Mouse (Mus musculus) stomach, embryonic 16.5 days (tissue): ENCODE data around the gene Rp9. TPM values are rescaled to one million over a fixed set of nuclear protein-coding genes. Genes with fewer than 3 reads are reported as not detected.

ENCODE experiments used
- ATAC-seq: fragments of 200-750 bp; cut with Nextera tagmentation; 2 replicates; pipeline ENCODE4 v1.8.0; 2017; ENCODE audit warnings: moderate number of reproducible peaks, moderate TSS enrichment; ENCODE audit not compliant: insufficient read depth, low FRiP score
- H3K27ac ChIP-seq: fragments of 300-500 bp; sonication (generic); 2 replicates; pipeline ENCODE4 v1.5.1; 2014; ENCODE audit warnings: low read length
- H3K27me3 ChIP-seq: fragments of 300-500 bp; sonication (generic); 2 replicates; pipeline ENCODE4 v1.6.1; 2014; ENCODE audit warnings: low read length, control low read depth, mixed read lengths; ENCODE audit not compliant: control insufficient read depth, insufficient read depth
- H3K36me3 ChIP-seq: fragments of 300-500 bp; sonication (generic); 2 replicates; pipeline ENCODE4 v1.6.1; 2014; ENCODE audit warnings: low read length; ENCODE audit not compliant: control insufficient read depth, insufficient read depth
- H3K4me1 ChIP-seq: fragments of 300-500 bp; sonication (generic); 2 replicates; pipeline ENCODE4 v1.6.1; 2014; ENCODE audit warnings: low read length, control low read depth, mixed read lengths; ENCODE audit not compliant: control insufficient read depth, insufficient read depth
- H3K4me2 ChIP-seq: fragments of 300-500 bp; sonication (generic); 2 replicates; pipeline ENCODE4 v1.6.1; 2014; ENCODE audit warnings: low read depth, low read length, mixed read lengths
- H3K4me3 ChIP-seq: fragments of 300-500 bp; sonication (generic); replicated peaks from 2 replicates; pipeline ENCODE4 v1.5.1; 2014; ENCODE audit warnings: mild to moderate bottlenecking, low read length
- H3K9ac ChIP-seq: fragments of 300-500 bp; sonication (generic); 2 replicates; pipeline ENCODE4 v1.6.1; 2014; ENCODE audit warnings: low read length
- H3K9me3 ChIP-seq: fragments of 300-500 bp; sonication (generic); replicated peaks from 2 replicates; pipeline ENCODE4 v1.6.1; 2016; ENCODE audit warnings: low read length, control low read depth; ENCODE audit not compliant: control insufficient read depth
- WGBS: fragments of 180-500 bp; shearing (Covaris S2); extraction: QIAGEN DNeasy Blood & Tissue Kit; methylation state at CpG from one replicate; pipeline ENCODE4 v1.1.7; 2014; 5-methylcytosine and 5-hydroxymethylcytosine counted together
- polyA plus RNA-seq: library from polyadenylated mRNA; unstranded; fragments of >200 nt; fragmentation: Nextera tagmentation; extraction: Ambion mirVana; gene quantifications from 2 replicates; pipeline ENCODE4 v1.2.1, GENCODE M21; 2015

The Rp9 gene
- polyA plus RNA-seq, 1 experiment from 2014 or later, result 56.8 TPM

DNA sequence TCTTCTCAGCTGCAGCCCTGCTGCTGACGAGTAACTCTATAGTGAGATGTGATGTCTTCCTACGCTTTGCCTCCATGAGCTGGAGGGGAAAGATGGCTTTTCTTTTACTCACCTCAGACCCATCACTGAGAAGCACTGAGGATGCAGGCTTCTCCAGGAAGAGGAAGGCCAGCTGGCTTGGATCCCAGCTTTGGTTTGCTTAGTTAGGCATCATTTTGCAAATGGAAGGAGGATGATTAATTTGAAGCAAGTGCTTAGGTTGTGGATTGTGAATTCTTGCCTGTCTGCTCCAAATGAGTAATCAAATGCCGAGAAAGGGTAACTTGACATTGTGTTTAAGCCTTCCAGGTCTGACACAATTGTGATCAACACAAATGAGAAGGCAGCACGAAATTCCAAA, 70.5 kb downstream of the Rp9 start:
- Histone ChIP-seq H3K9ac (no peak overlapping the region), H3K27ac (no peak overlapping the region), H3K4me3 (no peak overlapping the region), H3K36me3 (no peaks in the 10 kb centered on the region), H3K4me2 (no peak overlapping the region), H3K9me3 (no peaks in the 10 kb centered on the region), H3K4me1 (no peaks in the 10 kb centered on the region), H3K27me3 (no peaks in the 10 kb centered on the region)
- WGBS, result 41% methylated on average over 4 of the region's 4 CpGs
- no peak for ATAC-seq

DNA sequence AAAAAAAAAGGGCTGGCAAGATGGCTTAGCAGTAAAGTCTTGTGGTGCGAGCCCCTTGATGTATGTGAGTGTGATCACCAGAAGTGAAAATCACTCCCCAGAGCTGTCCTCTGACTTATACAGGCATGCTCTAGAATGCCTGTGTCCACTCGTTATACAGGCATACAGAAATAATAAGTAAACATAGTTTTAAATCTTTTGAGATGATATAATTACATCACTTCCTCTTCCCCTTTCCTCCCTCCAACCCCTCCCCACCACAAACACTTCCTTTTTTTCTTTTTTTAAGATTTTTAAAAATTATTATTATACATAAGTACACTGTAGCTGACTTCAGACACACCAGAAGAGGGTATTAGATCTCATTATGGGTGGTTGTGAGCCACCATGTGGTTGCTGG, 74.8 kb downstream of the Rp9 start:
- WGBS, result 73% methylated on average over 2 of the region's 2 CpGs
- H3K4me3 ChIP-seq, result no peak overlapping the region
- H3K4me2 ChIP-seq, result no peak overlapping the region
- no peaks in the 10 kb centered on the region for H3K36me3 ChIP-seq
- no peak overlapping the region for H3K27ac ChIP-seq
- no peaks in the 10 kb centered on the region for H3K27me3 ChIP-seq
- H3K9me3 ChIP-seq, result no peaks in the 10 kb centered on the region
- 0 out of 2 replicates have a peak, but pooled peaks cover 3% of the 10 kb centered on the region for H3K4me1 ChIP-seq
- no peak overlapping the region for H3K9ac ChIP-seq
- ATAC-seq, result no peak

DNA sequence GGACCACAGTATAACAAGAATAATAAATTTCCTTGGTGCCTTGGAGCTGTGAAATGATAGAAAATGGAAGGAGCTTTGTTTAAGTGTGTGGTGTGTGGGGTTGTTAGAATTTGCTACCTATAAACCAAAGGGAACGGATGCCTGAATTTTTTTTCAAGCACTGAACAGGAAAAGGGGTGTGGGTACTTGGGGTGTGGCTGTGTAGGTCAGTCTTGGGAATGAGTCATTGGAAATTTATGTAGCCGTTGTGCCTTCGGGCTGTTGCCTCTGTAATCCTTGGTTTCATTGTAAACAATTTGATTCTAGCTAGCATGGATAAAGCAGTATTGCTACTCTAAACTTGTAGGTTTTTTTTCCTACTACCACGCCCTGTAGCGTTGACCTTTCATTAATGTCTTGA, 79.2 kb downstream of the Rp9 start:
- 69% methylated on average over 5 of the region's 5 CpGs for WGBS
- ATAC-seq, result no peak

GRCm38 (mm10) chr9:22389736-22390245, 79.8 kb downstream of the Rp9 start:
- peak overlapping the region; percentile 96 for H3K4me3 ChIP-seq
- H3K4me1 ChIP-seq, result peaks cover 9% of the 10 kb centered on the region; the same call in 1 of the 2 replicates
- H3K27me3 ChIP-seq, result no peaks in the 10 kb centered on the region
- peak overlapping the region; percentile 88 for H3K27ac ChIP-seq
- 49% methylated on average over 6 of the region's 6 CpGs for WGBS
- no peaks in the 10 kb centered on the region for H3K9me3 ChIP-seq
- H3K9ac ChIP-seq, result peak overlapping the region; percentile 83
- peak overlapping the region; percentile 69 for H3K4me2 ChIP-seq
- H3K36me3 ChIP-seq, result no peaks in the 10 kb centered on the region
- no peak for ATAC-seq

More for the DNA sequence above, 79.2 kb downstream of the Rp9 start:
- Histone ChIP-seq H3K9ac (no peak overlapping the region), H3K4me1 (peaks cover 9% of the 10 kb centered on the region; the same call in 1 of the 2 replicates), H3K4me2 (no peak overlapping the region), H3K4me3 (no peak overlapping the region), H3K27ac (no peak overlapping the region; the same call in 1 of the 2 replicates), H3K27me3 (no peaks in the 10 kb centered on the region), H3K9me3 (no peaks in the 10 kb centered on the region), H3K36me3 (no peaks in the 10 kb centered on the region)

DNA sequence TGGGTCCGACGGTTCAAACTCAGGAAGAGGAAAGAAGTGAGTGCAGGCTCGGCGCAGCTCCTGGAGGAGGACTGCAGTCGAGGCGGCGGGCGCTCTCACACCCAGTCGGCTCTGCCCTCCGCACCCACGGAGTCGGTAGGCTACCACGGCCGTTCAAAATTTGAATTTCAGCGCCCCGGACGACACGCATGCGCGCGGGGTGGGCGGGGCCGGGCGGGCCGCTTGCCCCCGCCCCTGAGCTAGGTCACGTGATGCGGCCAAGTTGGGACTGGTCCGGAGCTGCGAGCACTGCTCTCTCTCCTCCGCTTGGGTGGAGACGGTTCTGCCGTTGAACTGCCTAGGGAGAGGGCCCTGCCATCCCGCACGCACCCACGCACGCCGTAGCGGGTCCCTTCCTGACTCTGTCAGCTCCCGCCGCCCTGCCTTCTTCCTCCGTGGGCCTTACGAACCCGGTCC, 80.5 kb downstream of the Rp9 start, which contains the start of gene Anln:
TSS of gene Anln (minus strand) at position 168 of the 456 bp plus-strand sequence.
- no peaks in the 10 kb centered on the region for H3K27me3 ChIP-seq
- H3K9ac ChIP-seq, result peak within 1 kb of the TSS; percentile 88
- H3K4me2 ChIP-seq, result peak within 1 kb of the TSS; percentile 69
- peaks cover 9% of the 10 kb centered on the region; the same call in 1 of the 2 replicates for H3K4me1 ChIP-seq
- 0% methylated on average over 43 of the region's 44 CpGs for WGBS
- H3K36me3 ChIP-seq, result no peaks in the 10 kb centered on the region
- peak within 1 kb of the TSS; percentile 88 for H3K27ac ChIP-seq
- H3K9me3 ChIP-seq, result no peaks in the 10 kb centered on the region
- H3K4me3 ChIP-seq, result peak within 1 kb of the TSS; percentile 96
- ATAC-seq, result peak; percentile 97

- H3K9ac ChIP-seq, result peak overlapping the region; percentile 88
- H3K4me2 ChIP-seq, result peak overlapping the region; percentile 69
- no peaks in the 10 kb centered on the region for H3K9me3 ChIP-seq
- no peaks in the 10 kb centered on the region for H3K27me3 ChIP-seq
- under 1% methylated on average over 41 of the region's 41 CpGs for WGBS
- H3K4me3 ChIP-seq, result peak overlapping the region; percentile 96
- ATAC-seq, result peak; percentile 61
- peaks cover 9% of the 10 kb centered on the region; the same call in 1 of the 2 replicates for H3K4me1 ChIP-seq
- H3K36me3 ChIP-seq, result no peaks in the 10 kb centered on the region
- H3K27ac ChIP-seq, result peak overlapping the region; percentile 88
These were observed 81.1 kb downstream of the Rp9 start for GRCm38 (mm10) chr9:22388401-22388980.

- no peaks in the 10 kb centered on the region for H3K27me3 ChIP-seq
- H3K9ac ChIP-seq, result peak overlapping the region; percentile 88
- no peaks in the 10 kb centered on the region for H3K9me3 ChIP-seq
- peak overlapping the region; percentile 96 for H3K4me3 ChIP-seq
- peak overlapping the region; percentile 69 for H3K4me2 ChIP-seq
- H3K4me1 ChIP-seq, result peaks cover 9% of the 10 kb centered on the region; the same call in 1 of the 2 replicates
- no peaks in the 10 kb centered on the region for H3K36me3 ChIP-seq
- no peak for ATAC-seq
- peak overlapping the region; percentile 88 for H3K27ac ChIP-seq
- 12% methylated on average over 6 of the region's 6 CpGs for WGBS
These were observed 81.6 kb downstream of the Rp9 start for GRCm38 (mm10) chr9:22387901-22388300.

DNA sequence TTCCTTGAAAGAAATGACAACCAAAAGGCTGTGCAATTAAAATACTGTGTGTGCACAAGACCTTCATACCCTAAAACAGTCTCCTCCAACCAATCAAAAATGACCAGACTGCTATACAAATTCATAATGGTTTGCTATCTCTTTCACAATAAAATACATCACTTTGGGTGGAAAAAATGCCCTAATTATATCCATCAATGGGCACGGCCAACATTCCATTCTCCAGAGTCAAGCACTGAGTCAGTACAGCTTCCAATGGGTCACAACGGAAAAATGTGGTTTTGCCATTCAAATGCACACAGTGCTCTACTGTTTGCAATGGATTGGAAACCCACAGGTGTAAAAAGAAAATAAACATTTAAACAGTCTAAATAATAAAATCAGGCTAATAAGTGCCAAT, 83.7 kb downstream of the Rp9 start:
- no peak overlapping the region for H3K9ac ChIP-seq
- H3K4me1 ChIP-seq, result peaks cover 9% of the 10 kb centered on the region; the same call in 1 of the 2 replicates
- no peak overlapping the region for H3K4me3 ChIP-seq
- 49% methylated on average over 2 of the region's 2 CpGs for WGBS
- peak overlapping the region; percentile 7; the same call in 1 of the 2 replicates for H3K27ac ChIP-seq
- no peak for ATAC-seq
- no peaks in the 10 kb centered on the region for H3K9me3 ChIP-seq
- H3K27me3 ChIP-seq, result no peaks in the 10 kb centered on the region
- peak overlapping the region; percentile 31; the same call in 1 of the 2 replicates for H3K4me2 ChIP-seq
- H3K36me3 ChIP-seq, result peaks cover 6% of the 10 kb centered on the region

DNA sequence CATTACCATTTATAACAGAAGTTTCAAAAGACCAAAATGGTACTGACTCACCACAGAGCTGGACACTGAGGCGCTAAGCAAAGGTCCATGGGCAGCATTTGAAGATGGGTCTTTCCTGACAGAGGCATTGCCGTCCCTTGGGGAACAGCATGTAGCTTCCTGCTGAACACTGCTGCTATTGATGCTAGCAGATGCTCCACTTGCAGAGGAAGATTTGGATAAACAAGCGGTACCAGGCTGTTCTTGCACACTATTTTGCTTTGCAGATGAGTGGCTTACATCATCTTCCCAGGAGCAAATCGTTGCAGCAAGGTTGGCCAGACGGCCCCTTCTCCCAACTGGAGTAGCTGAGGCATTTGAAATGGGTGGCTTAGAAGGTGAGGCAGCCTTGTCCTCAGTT, 93.5 kb downstream of the Rp9 start:
- H3K36me3 ChIP-seq, result peaks cover 43% of the 10 kb centered on the region
- H3K27ac ChIP-seq, result no peak overlapping the region
- WGBS, result 91% methylated on average over 5 of the region's 5 CpGs
- no peak for ATAC-seq
- no peak overlapping the region for H3K4me2 ChIP-seq
- no peaks in the 10 kb centered on the region for H3K4me1 ChIP-seq
- H3K9me3 ChIP-seq, result no peaks in the 10 kb centered on the region
- no peak overlapping the region for H3K9ac ChIP-seq
- no peak overlapping the region for H3K4me3 ChIP-seq
- no peaks in the 10 kb centered on the region for H3K27me3 ChIP-seq
